Mouse (Mus musculus): Measurements from ENCODE around the gene 4933430I17Rik. TPM values are rescaled to one million over a fixed set of nuclear protein-coding genes. Genes with fewer than 3 reads are reported as not detected.
A peak's percentile ranks its signal among the peaks of the same experiment; 100 is the strongest.

4933430I17Rik gene
- total and polyA plus RNA-seq, 3 experiments = not detected

DNA sequence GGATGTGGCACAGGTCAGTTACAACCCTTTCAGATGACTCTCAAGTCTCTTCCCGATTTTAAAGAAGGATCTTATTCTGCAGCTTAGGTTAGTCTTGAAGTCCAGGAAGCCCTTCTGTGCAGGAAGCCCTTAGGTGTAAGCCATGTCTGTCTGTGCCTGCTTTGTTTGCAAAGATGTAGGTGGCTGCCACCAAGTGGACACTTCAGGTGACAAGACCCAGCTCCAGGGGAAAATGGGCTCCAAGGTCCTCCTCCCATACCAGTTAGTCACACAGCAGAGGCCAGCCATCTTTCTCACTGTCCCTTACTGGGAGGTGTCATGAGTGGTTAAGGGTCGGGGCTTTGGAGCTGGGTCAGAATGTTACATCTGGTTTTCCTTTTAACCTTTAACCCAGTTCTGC lies 18.4 kb upstream of the 4933430I17Rik start:
- 31% methylated on average over 2 of the region's 2 CpGs for WGBS
- TF ChIP-seq CTCF (IDR thresholded peaks at IDR 0.05) = peak; percentile 71
- 0 out of 2 replicates have a peak, but pooled peaks have one; percentile 6 for TF ChIP-seq POLR2A (IDR thresholded peaks at IDR 0.05; ENCODE audit: insufficient read depth, low read depth, low read length)
- TF ChIP-seq EP300 (IDR thresholded peaks at IDR 0.05; ENCODE audit: insufficient read depth, low read depth, low read length) = 0 out of 2 replicates have a peak, but pooled peaks have one; percentile 40
- intact Hi-C loops (cut with DNase I) = loop anchor here (5.0 kb wide), 3 partner anchors 49 to 164 kb away; no protein-coding TSS in a partner anchor
- Histone ChIP-seq H3K27ac (peak overlapping the region; percentile 21; the same call in 1 of the 2 replicates), H3K4me1 (ENCODE audit: control insufficient read depth, insufficient read depth, low read length) (peaks cover 4% of the 10 kb centered on the region; the same call in 1 of the 2 replicates), H3K79me2 (replicated peaks; ENCODE audit: control insufficient read depth, insufficient read depth, low read length) (no peaks in the 10 kb centered on the region), H3K4me3 (no peak overlapping the region), H3K27me3 (ENCODE audit: control insufficient read depth, insufficient read depth, low read length) (no peaks in the 10 kb centered on the region), H3K9ac (ENCODE audit: low read depth, low read length) (no peak overlapping the region), H3K36me3 (ENCODE audit: control insufficient read depth, insufficient read depth, low read length) (no peaks in the 10 kb centered on the region)
- DNase-seq = peak in 1 of 2 experiments; percentile 39

DNA sequence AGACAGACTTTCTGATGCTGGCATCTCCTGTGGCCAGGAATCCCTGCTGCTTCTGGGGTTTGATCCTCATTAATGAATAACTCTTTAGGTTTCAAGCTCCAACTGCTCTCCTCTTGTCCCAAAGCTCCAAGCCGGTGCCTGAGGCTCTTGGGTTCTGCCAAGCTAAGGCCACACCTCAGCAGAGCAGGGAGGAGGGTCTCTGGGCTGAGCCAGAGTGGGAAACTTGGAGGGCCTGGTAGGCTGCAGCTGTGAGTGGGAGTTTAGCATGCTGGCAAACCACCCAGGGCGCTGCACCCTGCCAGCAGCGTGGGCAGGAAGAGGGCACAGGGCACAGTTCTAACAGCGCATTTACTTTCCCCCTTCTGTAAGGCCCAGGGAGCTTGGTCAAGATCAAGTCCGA lies 16.3 kb upstream of the 4933430I17Rik start:
- H3K27ac ChIP-seq = no peak overlapping the region
- WGBS = 88% methylated on average over 5 of the region's 5 CpGs
- TF ChIP-seq POLR2A (IDR thresholded peaks at IDR 0.05; ENCODE audit: insufficient read depth, low read depth, low read length) (no peak), EP300 (IDR thresholded peaks at IDR 0.05; ENCODE audit: insufficient read depth, low read depth, low read length) (no peak), CTCF (IDR thresholded peaks at IDR 0.05) (no peak)
- no peak overlapping the region for H3K4me3 ChIP-seq
- intact Hi-C loops (cut with DNase I) = loop anchor here (5.0 kb wide), 3 partner anchors 52 to 167 kb away; no protein-coding TSS in a partner anchor
- H3K27me3 ChIP-seq (ENCODE audit: control insufficient read depth, insufficient read depth, low read length) = no peaks in the 10 kb centered on the region
- no peak for DNase-seq
- no peaks in the 10 kb centered on the region for H3K36me3 ChIP-seq (ENCODE audit: control insufficient read depth, insufficient read depth, low read length)
- H3K4me1 ChIP-seq (ENCODE audit: control insufficient read depth, insufficient read depth, low read length) = 0 out of 2 replicates have a peak, but pooled peaks cover 1% of the 10 kb centered on the region
- no peaks in the 10 kb centered on the region for H3K79me2 ChIP-seq (replicated peaks; ENCODE audit: control insufficient read depth, insufficient read depth, low read length)
- no peak overlapping the region for H3K9ac ChIP-seq (ENCODE audit: low read depth, low read length)

DNA sequence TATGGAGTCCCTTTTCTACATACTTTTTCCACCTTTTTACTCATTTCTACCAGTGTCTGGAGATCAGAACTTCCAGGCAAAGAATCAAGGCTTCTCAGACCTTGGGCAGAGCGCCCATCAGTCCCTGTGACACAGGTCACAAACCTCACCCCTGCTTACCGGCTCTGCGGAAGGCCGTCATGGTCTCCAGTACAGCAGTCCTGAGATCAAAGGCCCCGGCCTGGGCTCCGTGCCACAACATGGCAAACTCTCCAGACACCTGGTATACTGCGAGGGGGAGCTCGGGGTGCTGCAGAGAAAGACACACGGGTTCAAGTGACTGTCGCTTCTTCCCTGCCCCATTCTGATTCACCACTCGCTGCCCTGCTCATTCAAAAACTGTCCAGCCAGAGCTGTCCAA lies 15.2 kb upstream of the 4933430I17Rik start:
- peak in 1 of 2 experiments; percentile 28 for DNase-seq
- no peaks in the 10 kb centered on the region for H3K79me2 ChIP-seq (replicated peaks; ENCODE audit: control insufficient read depth, insufficient read depth, low read length)
- 0 out of 2 replicates have a peak, but pooled peaks cover 1% of the 10 kb centered on the region for H3K4me1 ChIP-seq (ENCODE audit: control insufficient read depth, insufficient read depth, low read length)
- no peaks in the 10 kb centered on the region for H3K27me3 ChIP-seq (ENCODE audit: control insufficient read depth, insufficient read depth, low read length)
- no peaks in the 10 kb centered on the region for H3K36me3 ChIP-seq (ENCODE audit: control insufficient read depth, insufficient read depth, low read length)
- intact Hi-C loops (cut with DNase I) = loop anchor here (5.0 to 10.0 kb wide), 4 partner anchors 53 to 895 kb away; partner anchors contain the start of gene Akna
- no peak overlapping the region for H3K9ac ChIP-seq (ENCODE audit: low read depth, low read length)
- H3K4me3 ChIP-seq = no peak overlapping the region
- WGBS = 72% methylated on average over 11 of the region's 11 CpGs
- TF ChIP-seq EP300 (IDR thresholded peaks at IDR 0.05; ENCODE audit: insufficient read depth, low read depth, low read length) = no peak
- no peak for TF ChIP-seq CTCF (IDR thresholded peaks at IDR 0.05)
- TF ChIP-seq POLR2A (IDR thresholded peaks at IDR 0.05; ENCODE audit: insufficient read depth, low read depth, low read length) = no peak
- H3K27ac ChIP-seq = no peak overlapping the region

DNA sequence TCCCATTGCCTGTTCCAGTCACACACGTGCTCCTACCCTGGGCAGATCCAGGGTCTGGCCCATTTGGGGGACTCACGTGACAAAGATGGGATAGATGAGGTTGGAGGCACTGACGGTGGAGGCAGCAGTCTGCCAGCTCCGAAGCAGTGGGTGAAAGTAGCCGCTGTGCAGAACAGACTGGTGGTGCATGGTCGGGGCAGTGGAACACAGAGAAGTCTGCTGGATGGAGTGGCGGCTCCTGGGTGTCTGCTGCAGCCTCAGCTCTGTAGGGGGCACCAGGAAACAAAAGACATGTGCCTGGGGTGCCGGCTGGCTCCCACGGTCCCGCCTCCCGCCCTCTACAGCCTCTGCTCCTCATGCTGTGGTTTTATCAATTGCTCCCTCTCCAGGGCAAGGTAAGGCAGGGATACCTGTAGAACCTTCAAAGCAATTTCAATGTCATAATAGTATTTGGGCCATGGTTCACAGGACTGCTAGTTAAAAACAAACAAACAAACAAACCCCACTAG lies 11.1 kb upstream of the 4933430I17Rik start:
- peak in 1 of 2 experiments; percentile 15 for DNase-seq
- intact Hi-C loops (cut with DNase I) = loop anchor here (10.0 kb wide), 1 partner anchor 891 kb away; the partner anchor contains the start of gene Akna
- H3K27me3 ChIP-seq (ENCODE audit: control insufficient read depth, insufficient read depth, low read length) = no peaks in the 10 kb centered on the region
- WGBS = 72% methylated on average over 11 of the region's 11 CpGs
- TF ChIP-seq POLR2A (IDR thresholded peaks at IDR 0.05; ENCODE audit: insufficient read depth, low read depth, low read length) (no peak), EP300 (IDR thresholded peaks at IDR 0.05; ENCODE audit: insufficient read depth, low read depth, low read length) (no peak), CTCF (IDR thresholded peaks at IDR 0.05) (no peak)
- H3K27ac ChIP-seq = no peak overlapping the region
- H3K36me3 ChIP-seq (ENCODE audit: control insufficient read depth, insufficient read depth, low read length) = no peaks in the 10 kb centered on the region; the same call in none of the 2 replicates
- H3K9ac ChIP-seq (ENCODE audit: low read depth, low read length) = no peak overlapping the region
- H3K4me1 ChIP-seq (ENCODE audit: control insufficient read depth, insufficient read depth, low read length) = peaks cover 19% of the 10 kb centered on the region
- H3K4me3 ChIP-seq = no peak overlapping the region
- H3K79me2 ChIP-seq (replicated peaks; ENCODE audit: control insufficient read depth, insufficient read depth, low read length) = no peaks in the 10 kb centered on the region

GRCm38 (mm10) chr4:62514995-62515394 lies 10.2 kb upstream of the 4933430I17Rik start:
- Histone ChIP-seq H3K4me1 (ENCODE audit: control insufficient read depth, insufficient read depth, low read length) (peaks cover 21% of the 10 kb centered on the region), H3K79me2 (replicated peaks; ENCODE audit: control insufficient read depth, insufficient read depth, low read length) (no peaks in the 10 kb centered on the region), H3K27me3 (ENCODE audit: control insufficient read depth, insufficient read depth, low read length) (no peaks in the 10 kb centered on the region), H3K36me3 (ENCODE audit: control insufficient read depth, insufficient read depth, low read length) (no peaks in the 10 kb centered on the region; the same call in none of the 2 replicates), H3K9ac (ENCODE audit: low read depth, low read length) (no peak overlapping the region), H3K4me3 (no peak overlapping the region), H3K27ac (peak overlapping the region; percentile 78)
- TF ChIP-seq CTCF (IDR thresholded peaks at IDR 0.05) (no peak), POLR2A (IDR thresholded peaks at IDR 0.05; ENCODE audit: insufficient read depth, low read depth, low read length) (no peak), EP300 (IDR thresholded peaks at IDR 0.05; ENCODE audit: insufficient read depth, low read depth, low read length) (no peak)
- 72% methylated on average over 7 of the region's 7 CpGs for WGBS
- no peak for DNase-seq
- intact Hi-C loops (cut with DNase I) = loop anchor here (5.0 to 10.0 kb wide), 4 partner anchors 43 to 890 kb away; partner anchors contain the start of genes Akna, Fkbp15, Slc31a1 and Wdr31

DNA sequence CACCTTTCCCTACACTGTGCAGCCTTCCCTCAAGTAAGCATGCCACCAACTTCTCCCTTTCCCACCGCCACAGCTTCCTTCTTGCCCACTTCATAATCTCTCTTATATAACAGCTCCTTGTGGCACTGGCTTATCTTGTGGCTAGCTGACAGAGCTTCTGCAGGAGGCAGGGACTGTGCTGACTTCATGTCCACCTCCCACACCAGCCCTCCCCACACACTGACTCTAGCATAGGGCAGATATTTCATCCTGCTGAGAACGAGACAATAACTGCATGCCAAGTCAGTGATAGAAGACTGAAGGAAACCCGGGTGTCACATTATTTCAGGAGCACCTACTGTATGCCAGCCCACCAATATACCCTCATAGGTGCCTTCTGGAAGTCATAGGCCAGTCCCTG lies 9.7 kb upstream of the 4933430I17Rik start:
- Histone ChIP-seq H3K79me2 (replicated peaks; ENCODE audit: control insufficient read depth, insufficient read depth, low read length) (no peaks in the 10 kb centered on the region), H3K4me3 (no peak overlapping the region; the same call in 1 of the 2 replicates)
- 17% methylated on average over 3 of the region's 3 CpGs for WGBS

More for the DNA sequence above, 9.7 kb upstream of the 4933430I17Rik start:
- Histone ChIP-seq H3K27ac (peak overlapping the region; percentile 78), H3K9ac (ENCODE audit: low read depth, low read length) (no peak overlapping the region), H3K4me1 (ENCODE audit: control insufficient read depth, insufficient read depth, low read length) (peaks cover 21% of the 10 kb centered on the region), H3K27me3 (ENCODE audit: control insufficient read depth, insufficient read depth, low read length) (no peaks in the 10 kb centered on the region), H3K36me3 (ENCODE audit: control insufficient read depth, insufficient read depth, low read length) (no peaks in the 10 kb centered on the region; the same call in none of the 2 replicates)
- TF ChIP-seq EP300 (IDR thresholded peaks at IDR 0.05; ENCODE audit: insufficient read depth, low read depth, low read length) (no peak), POLR2A (IDR thresholded peaks at IDR 0.05; ENCODE audit: insufficient read depth, low read depth, low read length) (no peak), CTCF (IDR thresholded peaks at IDR 0.05) (no peak)
- intact Hi-C loops (cut with DNase I) = loop anchor here (5.0 to 10.0 kb wide), 4 partner anchors 43 to 889 kb away; partner anchors contain the start of genes Akna, Fkbp15, Slc31a1 and Wdr31
- DNase-seq = peak in 1 of 2 experiments; percentile 26

All from heart, adult 2 months (tissue).